Mouse (Mus musculus) hindbrain, postnatal 0 days (tissue): ENCODE results near the gene Nin. TPM values are rescaled to one million over a fixed set of nuclear protein-coding genes. Genes with fewer than 3 reads are reported as not detected.
A peak's percentile ranks its signal among the peaks of the same experiment; 100 is the strongest.

Source experiments
- ATAC-seq: fragments of 200-750 bp; cut with Nextera tagmentation; 2 replicates; pipeline ENCODE4 v1.8.0; 2017; ENCODE audit warnings: mild to moderate bottlenecking, moderate TSS enrichment, moderate library complexity
- DNase-seq: peaks from one replicate; pipeline ENCODE4 v3.0.0-alpha.2; 2015; ENCODE audit warnings: low spot score
- H3K27ac ChIP-seq: fragments of 300-500 bp; sonication (generic); 2 replicates; pipeline ENCODE4 v1.5.1; 2014; ENCODE audit warnings: mild to moderate bottlenecking
- H3K27me3 ChIP-seq: fragments of 300-500 bp; sonication (generic); 2 replicates; pipeline ENCODE4 v1.6.1; 2014; ENCODE audit warnings: low read length, mixed read lengths; ENCODE audit not compliant: insufficient read depth
- H3K36me3 ChIP-seq: fragments of 300-500 bp; sonication (generic); 2 replicates; pipeline ENCODE4 v1.6.1; 2014; ENCODE audit warnings: low read length, mixed read lengths; ENCODE audit not compliant: insufficient read depth
- H3K4me1 ChIP-seq: fragments of 300-500 bp; sonication (generic); 2 replicates; pipeline ENCODE4 v1.6.1; 2014; ENCODE audit warnings: antibody characterized with exemption, low read length, mixed read lengths; ENCODE audit not compliant: insufficient read depth
- H3K4me2 ChIP-seq: fragments of 300-500 bp; sonication (generic); 2 replicates; pipeline ENCODE4 v1.6.1; 2014; ENCODE audit warnings: low read depth, mild to moderate bottlenecking, low read length, moderate library complexity, mixed read lengths
- H3K4me3 ChIP-seq: fragments of 300-500 bp; sonication (generic); 2 replicates; pipeline ENCODE4 v1.5.1; 2014; ENCODE audit warnings: low read length
- H3K9ac ChIP-seq: fragments of 300-500 bp; sonication (generic); replicated peaks from 2 replicates; pipeline ENCODE4 v1.6.1; 2014; ENCODE audit warnings: mild to moderate bottlenecking, low read length, moderate library complexity, mixed read lengths
- H3K9me3 ChIP-seq: fragments of 300-500 bp; sonication (generic); 2 replicates; pipeline ENCODE4 v1.6.1; 2016; ENCODE audit warnings: low read length, mixed read lengths
- CTCF ChIP-seq: IDR thresholded peaks from 2 replicates; pipeline ENCODE4 v1.5.1; 2016; ENCODE audit warnings: antibody characterized with exemption, control low read depth, low read depth
- WGBS: fragments of 180-500 bp; shearing (Covaris S2); extraction: QIAGEN DNeasy Blood & Tissue Kit; methylation state at CpG from one replicate; pipeline ENCODE4 v1.1.7; 2014; 5-methylcytosine and 5-hydroxymethylcytosine counted together
- polyA plus RNA-seq: library from polyadenylated mRNA; unstranded; fragments of >200 nt; fragmentation: Nextera tagmentation; extraction: Ambion mirVana; gene quantifications from 2 replicates; pipeline ENCODE4 v1.2.1, GENCODE M21; 2015
- total RNA-seq: library from RNA; depleted of rRNA; stranded (reverse); fragments of >200 nt; gene quantifications from 2 replicates; pipeline ENCODE4 v1.2.3, GENCODE M21; 2014

The Nin gene
- total and polyA plus RNA-seq, 2 experiments from 2014 or later: 6.2 to 18.9 TPM

- H3K9ac ChIP-seq: peak overlapping the region; percentile 87; the same call in 1 of the 2 replicates
- WGBS: 35% methylated on average over 4 of the region's 4 CpGs
- H3K4me3 ChIP-seq: peak overlapping the region; percentile 80
- H3K4me1 ChIP-seq: peaks cover 6% of the 10 kb centered on the region; the same call in 1 of the 2 replicates
- no peaks in the 10 kb centered on the region for H3K9me3 ChIP-seq
- TF ChIP-seq CTCF: no peak
- no peaks in the 10 kb centered on the region for H3K27me3 ChIP-seq
- no peak for ATAC-seq
- peaks cover 20% of the 10 kb centered on the region; the same call in 1 of the 2 replicates for H3K36me3 ChIP-seq
- no peak for DNase-seq
- H3K27ac ChIP-seq: no peak overlapping the region
- peak overlapping the region; percentile 80 for H3K4me2 ChIP-seq
Measured at GRCm38 (mm10) chr12:69985546-69985945, 128.0 kb downstream of the Nin start.

GRCm38 (mm10) chr12:69982874-69983273, 130.6 kb downstream of the Nin start:
- Histone ChIP-seq H3K4me2 (no peak overlapping the region), H3K4me3 (no peak overlapping the region), H3K4me1 (peaks cover 6% of the 10 kb centered on the region; the same call in 1 of the 2 replicates), H3K36me3 (peaks cover 20% of the 10 kb centered on the region; the same call in 1 of the 2 replicates), H3K27ac (no peak overlapping the region), H3K9me3 (no peaks in the 10 kb centered on the region), H3K9ac (no peak overlapping the region), H3K27me3 (no peaks in the 10 kb centered on the region)
- peak; percentile 25 for DNase-seq
- no peak for ATAC-seq
- TF ChIP-seq CTCF: peak; percentile 31
- WGBS: 67% methylated on average over 5 of the region's 5 CpGs

- Histone ChIP-seq H3K27me3 (no peaks in the 10 kb centered on the region), H3K4me3 (no peak overlapping the region), H3K36me3 (0 out of 2 replicates have a peak, but pooled peaks cover 9% of the 10 kb centered on the region), H3K4me2 (no peak overlapping the region), H3K4me1 (no peaks in the 10 kb centered on the region), H3K27ac (no peak overlapping the region), H3K9me3 (no peaks in the 10 kb centered on the region), H3K9ac (no peak overlapping the region)
- no peak for TF ChIP-seq CTCF
- 51% methylated on average over 9 of the region's 9 CpGs for WGBS
- ATAC-seq (no peak), DNase-seq (no peak)
Measured at GRCm38 (mm10) chr12:69977376-69977998, 136.0 kb downstream of the Nin start.

- Histone ChIP-seq H3K4me2 (no peak overlapping the region), H3K9me3 (no peaks in the 10 kb centered on the region), H3K4me1 (no peaks in the 10 kb centered on the region), H3K27ac (no peak overlapping the region), H3K4me3 (no peak overlapping the region), H3K36me3 (0 out of 2 replicates have a peak, but pooled peaks cover 1% of the 10 kb centered on the region), H3K27me3 (no peaks in the 10 kb centered on the region), H3K9ac (no peak overlapping the region)
- DNase-seq: no peak
- no peak for TF ChIP-seq CTCF
- whole genome bisulfite sequencing: 86% methylated on average over 6 of the region's 6 CpGs
- no peak for ATAC-seq
Measured at GRCm38 (mm10) chr12:69976688-69977087, 136.8 kb downstream of the Nin start.

- DNase-seq: no peak
- Histone ChIP-seq H3K9me3 (no peaks in the 10 kb centered on the region), H3K9ac (no peak overlapping the region), H3K27ac (no peak overlapping the region), H3K36me3 (0 out of 2 replicates have a peak, but pooled peaks cover 5% of the 10 kb centered on the region), H3K4me1 (no peaks in the 10 kb centered on the region), H3K4me2 (no peak overlapping the region), H3K27me3 (no peaks in the 10 kb centered on the region), H3K4me3 (no peak overlapping the region)
- no peak for ATAC-seq
- no peak for TF ChIP-seq CTCF
Measured at GRCm38 (mm10) chr12:69973666-69974065, 139.9 kb downstream of the Nin start.

GRCm38 (mm10) chr12:69968154-69968553, 145.4 kb downstream of the Nin start:
- H3K27ac ChIP-seq: no peak overlapping the region
- H3K4me1 ChIP-seq: no peaks in the 10 kb centered on the region
- H3K36me3 ChIP-seq: peaks cover 19% of the 10 kb centered on the region
- peak; percentile 69 for ATAC-seq
- no peak overlapping the region for H3K4me2 ChIP-seq
- no peaks in the 10 kb centered on the region for H3K9me3 ChIP-seq
- H3K4me3 ChIP-seq: no peak overlapping the region
- no peak overlapping the region for H3K9ac ChIP-seq
- no peaks in the 10 kb centered on the region for H3K27me3 ChIP-seq
- no peak for TF ChIP-seq CTCF
- DNase-seq: peak; percentile 42
- 60% methylated on average over 5 of the region's 5 CpGs for WGBS

- TF ChIP-seq CTCF: no peak
- Histone ChIP-seq H3K4me1 (no peaks in the 10 kb centered on the region), H3K27ac (no peak overlapping the region), H3K36me3 (peaks cover 27% of the 10 kb centered on the region), H3K4me2 (no peak overlapping the region), H3K4me3 (no peak overlapping the region), H3K9me3 (no peaks in the 10 kb centered on the region), H3K27me3 (no peaks in the 10 kb centered on the region), H3K9ac (no peak overlapping the region)
- ATAC-seq (no peak), DNase-seq (no peak)
- WGBS: 87% methylated on average over 6 of the region's 6 CpGs
Measured at GRCm38 (mm10) chr12:69967112-69967511, 146.4 kb downstream of the Nin start.
